Mouse (Mus musculus) heart, adult 2 months (tissue): ENCODE measurements around the gene Slc5a8. TPM values are rescaled to one million over a fixed set of nuclear protein-coding genes. Genes with fewer than 3 reads are reported as not detected.

Source experiments
- DNase-seq, 2 experiments: peaks; one replicate each; pipeline ENCODE4 v3.0.0; 2021
- H3K27ac ChIP-seq: fragments of 200-600 bp; 2 replicates; pipeline ENCODE4 v1.8.1; 2022
- H3K27me3 ChIP-seq: fragments of 200-500 bp; 2 replicates; pipeline ENCODE4 v1.6.1; 2012; ENCODE audit warnings: mild to moderate bottlenecking, low read length, inconsistent platforms, mixed read lengths; ENCODE audit not compliant: control insufficient read depth, insufficient read depth
- H3K36me3 ChIP-seq: fragments of 200-500 bp; 2 replicates; pipeline ENCODE4 v1.6.1; 2012; ENCODE audit warnings: low read length, inconsistent platforms; ENCODE audit not compliant: control insufficient read depth, insufficient read depth
- H3K4me1 ChIP-seq: fragments of 200-500 bp; 2 replicates; pipeline ENCODE4 v1.6.1; 2011; ENCODE audit warnings: low read length; ENCODE audit not compliant: control insufficient read depth, insufficient read depth
- H3K4me3 ChIP-seq: fragments of 200-600 bp; 2 replicates; pipeline ENCODE4 v1.8.1; 2022
- H3K79me2 ChIP-seq: fragments of 200-500 bp; replicated peaks from 2 replicates; pipeline ENCODE4 v1.6.1; 2012; ENCODE audit warnings: mild to moderate bottlenecking, inconsistent platforms, low read length, moderate library complexity, mixed read lengths; ENCODE audit not compliant: control insufficient read depth, insufficient read depth
- H3K9ac ChIP-seq: fragments of 200-500 bp; 2 replicates; pipeline ENCODE4 v1.6.1; 2012; ENCODE audit warnings: low read depth, mild to moderate bottlenecking, control low read depth, inconsistent platforms, low read length, mixed read lengths
- CTCF ChIP-seq: fragments of 200-600 bp; IDR thresholded peaks from 2 replicates; pipeline ENCODE4 v1.8.1; 2022; ENCODE audit warnings: antibody characterized with exemption, mild to moderate bottlenecking, moderate library complexity
- EP300 ChIP-seq: fragments of 200-500 bp; IDR thresholded peaks from 2 replicates; pipeline ENCODE4 v1.6.1; 2011; ENCODE audit warnings: low read depth, low read length, control low read depth; ENCODE audit not compliant: insufficient read depth
- POLR2A ChIP-seq: fragments of 200-500 bp; IDR thresholded peaks from 2 replicates; pipeline ENCODE4 v1.6.1; 2011; ENCODE audit warnings: mild to moderate bottlenecking, low read depth, low read length, control low read depth; ENCODE audit not compliant: insufficient read depth
- WGBS: fragments of 180-500 bp; shearing (Covaris S2); methylation state at CpG from one replicate; pipeline ENCODE4 v1.1.7; 2018; 5-methylcytosine and 5-hydroxymethylcytosine counted together
- intact Hi-C: fragments of 180-260 bp; cut with DNase I; formaldehyde crosslinking; loops from one replicate; pipeline ENCODE4 v1.15.1; 2025
- long read RNA-seq: library from polyadenylated mRNA; stranded (forward); transcript quantifications from one replicate; pipeline ENCODE4 v2.0.0, GENCODE M21; 2021
- polyA plus RNA-seq: library from polyadenylated mRNA; depleted of rRNA; stranded (reverse); fragments of >200 nt; gene quantifications from 2 replicates; pipeline ENCODE4 v1.2.3, GENCODE M21; 2012; rRNA removed
- total RNA-seq, 2 experiments: library from RNA; stranded (reverse); gene quantifications; 2 replicates each; pipeline ENCODE4 v1.2.3; 2021

Slc5a8 gene
- total RNA-seq = not detected
- polyA plus RNA-seq = 0.23 TPM in 1 of 2 replicates, not detected in the other
- long read RNA-seq = 0 reads

- 8% methylated on average over 31 of the region's 31 CpGs for WGBS
- no peak for TF ChIP-seq EP300
- no peak for TF ChIP-seq POLR2A
- no peak for TF ChIP-seq CTCF
- H3K9ac ChIP-seq = no peak within 1 kb of the TSS
- no peak within 1 kb of the TSS for H3K27ac ChIP-seq
- intact Hi-C loops = no loop called here
- peaks cover 7% of the 10 kb centered on the region for H3K27me3 ChIP-seq
- no peak for DNase-seq
- no peaks in the 10 kb centered on the region for H3K79me2 ChIP-seq
- H3K4me1 ChIP-seq = no peaks in the 10 kb centered on the region
- no peaks in the 10 kb centered on the region for H3K36me3 ChIP-seq
- H3K4me3 ChIP-seq = no peak within 1 kb of the TSS
Observed at GRCm38 (mm10) chr10:88885632-88886090, at the start of gene Slc5a8. Gene Slc5a8, plus strand, starts transcription at chr10:88885992.

DNA sequence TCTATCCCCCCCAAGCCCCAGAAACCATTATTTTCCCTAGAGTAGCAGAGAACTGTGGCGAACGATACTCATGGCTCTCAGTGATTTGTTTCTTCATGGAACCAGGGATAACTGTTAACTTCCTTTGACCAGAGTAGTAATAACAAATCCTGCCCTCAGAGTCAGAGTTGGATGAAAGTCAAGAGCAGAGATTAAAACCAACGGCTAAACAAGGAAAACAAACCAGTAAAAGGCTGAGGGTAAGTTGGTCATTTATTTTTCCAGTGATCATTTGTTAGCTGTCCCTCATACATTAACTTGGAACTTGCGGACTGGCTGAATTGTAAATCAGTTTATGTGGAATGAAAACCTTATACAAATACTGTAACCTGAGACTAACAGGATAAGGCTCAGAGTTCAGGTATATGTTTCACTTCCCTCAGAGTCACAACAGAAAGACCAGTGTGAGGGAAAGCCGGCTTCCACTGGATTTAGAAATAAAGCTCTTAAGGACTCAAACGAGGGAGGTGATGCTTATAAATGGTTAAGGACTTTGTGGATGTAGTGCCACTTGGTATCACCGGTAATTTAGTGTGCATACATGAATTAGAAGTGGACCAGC, 36.8 kb upstream of the Slc5a8 start:
- H3K79me2 ChIP-seq = no peaks in the 10 kb centered on the region
- no peak for DNase-seq
- H3K27me3 ChIP-seq = no peaks in the 10 kb centered on the region
- TF ChIP-seq CTCF (no peak), POLR2A (no peak), EP300 (no peak)
- no peak overlapping the region for H3K27ac ChIP-seq
- H3K9ac ChIP-seq = no peak overlapping the region
- H3K36me3 ChIP-seq = no peaks in the 10 kb centered on the region
- intact Hi-C loops = no loop called here
- H3K4me1 ChIP-seq = no peaks in the 10 kb centered on the region
- no peak overlapping the region for H3K4me3 ChIP-seq
- WGBS = 70% methylated on average over 7 of the region's 7 CpGs

- no peak for TF ChIP-seq POLR2A
- no peak for TF ChIP-seq EP300
- no peak for TF ChIP-seq CTCF
- Histone ChIP-seq H3K36me3 (no peaks in the 10 kb centered on the region), H3K27ac (no peak overlapping the region), H3K27me3 (no peaks in the 10 kb centered on the region), H3K79me2 (no peaks in the 10 kb centered on the region), H3K4me3 (no peak overlapping the region), H3K4me1 (no peaks in the 10 kb centered on the region), H3K9ac (no peak overlapping the region)
- 79% methylated on average over 4 of the region's 4 CpGs for WGBS
- no peak for DNase-seq
- intact Hi-C loops = no loop called here
Observed at GRCm38 (mm10) chr10:88849976-88850375, 35.8 kb upstream of the Slc5a8 start.

- no peaks in the 10 kb centered on the region for H3K27me3 ChIP-seq
- no peak overlapping the region for H3K27ac ChIP-seq
- no peaks in the 10 kb centered on the region for H3K4me1 ChIP-seq
- no peak overlapping the region for H3K9ac ChIP-seq
- intact Hi-C loops = no loop called here
- DNase-seq = no peak
- no peaks in the 10 kb centered on the region for H3K36me3 ChIP-seq
- no peaks in the 10 kb centered on the region for H3K79me2 ChIP-seq
- WGBS = 80% methylated on average over 7 of the region's 7 CpGs
- TF ChIP-seq EP300 = no peak
- TF ChIP-seq POLR2A = no peak
- no peak for TF ChIP-seq CTCF
- no peak overlapping the region for H3K4me3 ChIP-seq
Observed at GRCm38 (mm10) chr10:88853326-88853725, 32.5 kb upstream of the Slc5a8 start.

DNA sequence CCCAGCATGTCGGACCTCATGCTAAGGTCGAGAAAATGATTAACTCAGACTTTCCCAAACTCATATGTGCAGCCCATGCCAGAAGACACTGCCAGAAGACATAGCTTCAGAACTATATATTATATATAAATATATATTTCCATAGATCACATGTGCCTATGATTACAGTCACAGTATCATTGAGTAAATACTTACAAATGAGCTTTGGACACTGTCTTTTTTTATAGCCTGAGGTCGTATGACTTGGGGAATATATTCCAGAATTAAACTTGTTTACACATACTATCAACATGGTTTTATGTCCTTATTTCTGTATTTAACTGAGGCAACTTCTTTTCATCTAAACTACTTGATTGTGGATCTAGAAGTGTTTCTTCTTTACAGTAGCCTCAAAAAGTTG, 24.9 kb upstream of the Slc5a8 start:
- 60% methylated on average over 3 of the region's 3 CpGs for WGBS
- TF ChIP-seq EP300 (no peak), POLR2A (no peak), CTCF (no peak)
- H3K79me2 ChIP-seq = no peaks in the 10 kb centered on the region
- intact Hi-C loops = no loop called here
- H3K27ac ChIP-seq = no peak overlapping the region
- no peak overlapping the region for H3K9ac ChIP-seq
- no peaks in the 10 kb centered on the region for H3K4me1 ChIP-seq
- H3K27me3 ChIP-seq = no peaks in the 10 kb centered on the region
- no peak for DNase-seq
- H3K36me3 ChIP-seq = no peaks in the 10 kb centered on the region
- no peak overlapping the region for H3K4me3 ChIP-seq

DNA sequence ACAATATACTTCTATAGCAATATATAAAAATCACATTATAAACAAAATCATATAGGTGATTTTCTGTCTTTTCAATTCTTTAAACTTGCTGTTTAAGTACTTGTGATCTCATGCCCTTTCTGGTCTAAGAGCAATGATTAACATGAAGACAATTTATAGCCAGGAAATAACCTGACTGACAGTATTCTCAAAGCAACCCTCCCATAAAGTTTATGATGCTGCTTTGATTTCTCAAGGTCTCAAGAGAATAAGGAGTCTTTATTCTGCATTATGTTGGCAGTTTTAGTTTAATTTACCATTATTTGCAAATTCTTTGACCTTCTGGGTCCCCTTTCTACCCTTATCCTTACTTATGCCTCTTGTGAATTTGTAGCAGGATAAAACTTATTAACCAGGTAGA, 24.4 kb upstream of the Slc5a8 start:
- no peak for DNase-seq
- TF ChIP-seq EP300 (no peak), POLR2A (no peak), CTCF (no peak)
- intact Hi-C loops = no loop called here

More for the DNA sequence above, 24.4 kb upstream of the Slc5a8 start:
- no peak overlapping the region for H3K4me3 ChIP-seq
- no peak overlapping the region for H3K9ac ChIP-seq
- no peaks in the 10 kb centered on the region for H3K36me3 ChIP-seq
- H3K79me2 ChIP-seq = no peaks in the 10 kb centered on the region
- H3K27me3 ChIP-seq = no peaks in the 10 kb centered on the region
- no peak overlapping the region for H3K27ac ChIP-seq
- H3K4me1 ChIP-seq = no peaks in the 10 kb centered on the region
